Mouse (Mus musculus) cerebellum, adult 11 months (tissue): ENCODE measurements around the gene Abhd2.
A peak's percentile ranks its signal among the peaks of the same experiment; 100 is the strongest.

Experiments
- DNase-seq: peaks from one replicate; pipeline ENCODE4 v3.0.0; 2022

The Abhd2 gene

GRCm38 (mm10) chr7:79387991-79388390 is 115.0 kb downstream of the Abhd2 start:
- no peak for DNase-seq

DNA sequence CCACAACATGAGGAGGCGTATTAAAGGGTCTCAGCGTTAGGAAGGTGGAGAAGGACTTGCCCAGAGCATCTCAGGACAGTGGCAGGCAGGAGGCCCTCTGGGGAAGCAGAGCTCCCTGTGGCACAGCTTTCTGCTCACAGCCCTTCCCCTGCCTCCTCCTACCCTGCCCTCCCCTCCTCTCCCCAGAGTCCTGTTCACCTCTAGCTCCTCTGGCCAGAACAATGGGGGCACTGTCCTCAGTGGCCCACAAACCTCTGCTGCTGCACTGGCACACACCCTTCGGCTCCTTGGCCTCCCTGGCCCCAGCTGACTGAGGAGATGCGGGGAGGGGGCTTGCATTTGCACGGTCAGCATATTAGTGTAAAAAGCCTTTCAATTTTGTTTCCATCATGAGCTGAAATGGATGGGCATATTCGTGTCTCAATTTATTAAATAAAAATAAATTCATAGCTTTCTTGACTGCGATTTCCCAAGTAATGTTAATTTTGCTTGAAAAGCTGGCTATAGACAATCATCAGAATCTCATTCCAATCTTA is 115.7 kb downstream of the Abhd2 start:
- no peak for DNase-seq

DNA sequence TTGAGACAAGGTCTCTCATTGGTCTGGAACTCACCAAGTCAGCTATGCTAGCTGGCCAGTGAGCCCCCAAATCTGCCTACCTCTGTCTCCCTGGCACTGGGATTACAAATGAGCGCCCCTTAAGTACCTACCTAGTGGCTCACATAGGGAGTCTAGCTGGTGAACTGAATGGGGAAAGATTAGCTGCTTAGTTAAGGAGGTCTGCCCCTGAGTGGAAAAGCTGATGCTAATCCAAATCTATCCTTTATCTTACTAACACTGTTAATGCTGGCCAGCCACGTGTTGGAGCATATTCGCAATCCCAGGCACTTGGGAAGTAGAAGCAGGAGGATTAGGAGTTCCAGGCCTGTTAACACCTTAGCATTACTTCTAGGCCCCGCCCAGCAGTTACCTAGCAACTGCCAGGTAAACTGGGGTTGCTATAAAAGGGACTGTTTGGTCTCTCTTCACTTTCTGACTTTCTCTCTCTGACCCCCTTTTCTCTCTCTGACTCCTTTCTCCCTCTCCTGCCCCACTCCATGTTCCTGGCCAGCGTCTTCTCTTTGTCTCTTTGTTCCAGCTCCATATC is 117.2 kb downstream of the Abhd2 start:
- no peak for DNase-seq

DNA sequence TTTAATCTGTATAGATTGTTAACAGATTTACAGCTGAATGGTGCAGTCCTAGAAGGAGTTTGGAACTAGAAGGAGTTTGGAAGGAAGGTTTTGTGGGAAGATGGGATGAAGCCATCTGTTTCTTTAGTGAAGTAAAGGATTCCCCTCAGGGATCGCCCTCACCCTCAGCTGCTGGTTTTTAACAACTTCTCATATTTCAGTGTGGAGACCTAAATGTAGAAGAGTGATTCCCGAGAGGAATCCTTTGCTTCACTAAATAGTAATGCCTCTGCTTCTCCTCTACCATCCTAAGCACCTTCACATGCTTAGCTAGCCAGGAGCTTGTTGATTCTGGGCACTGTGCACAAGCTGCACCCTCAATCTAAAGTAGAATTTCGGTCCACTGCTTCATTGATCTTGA is 118.5 kb downstream of the Abhd2 start:
- DNase-seq: no peak

DNA sequence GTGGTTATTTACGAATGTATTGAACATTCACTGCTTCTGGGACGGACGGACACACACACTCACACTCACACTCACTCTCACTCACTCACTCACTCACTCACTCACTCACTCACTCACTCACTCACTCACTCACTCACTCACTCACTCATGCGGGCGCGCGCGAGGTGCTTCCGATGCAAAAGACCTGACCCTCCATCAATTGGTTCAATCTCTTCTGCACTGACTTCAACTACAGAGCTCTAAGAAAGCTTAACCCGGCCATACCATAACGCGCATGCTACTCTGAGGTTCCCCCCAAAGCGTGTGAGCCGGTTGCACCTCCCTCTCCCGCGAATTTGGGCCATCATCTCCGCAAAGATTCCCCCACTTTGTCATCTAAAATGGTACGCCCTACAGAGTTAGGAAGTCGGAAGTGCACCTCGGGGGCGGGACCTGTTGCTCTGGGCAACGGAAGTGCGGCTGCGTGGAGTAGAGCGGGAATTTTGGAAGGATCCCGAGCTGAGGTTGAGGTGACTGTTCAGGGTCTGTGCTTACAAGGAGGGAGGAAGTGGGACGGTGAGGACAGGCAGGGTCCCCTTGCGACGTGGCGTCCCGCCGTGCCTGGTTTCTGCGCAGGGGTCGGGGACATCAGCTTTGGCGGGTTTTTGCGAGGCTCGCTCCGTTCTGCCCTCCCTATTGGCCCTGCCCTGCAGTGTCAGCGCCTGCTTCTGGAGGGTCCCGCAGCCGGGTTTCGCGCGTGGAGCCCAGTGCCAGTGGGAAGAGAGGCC is 119.1 kb downstream of the Abhd2 start, which contains the start of gene Fanci:
Fanci (plus strand) TSS at position 47 of the 767 bp plus-strand sequence.
- DNase-seq: peak; percentile 90

DNA sequence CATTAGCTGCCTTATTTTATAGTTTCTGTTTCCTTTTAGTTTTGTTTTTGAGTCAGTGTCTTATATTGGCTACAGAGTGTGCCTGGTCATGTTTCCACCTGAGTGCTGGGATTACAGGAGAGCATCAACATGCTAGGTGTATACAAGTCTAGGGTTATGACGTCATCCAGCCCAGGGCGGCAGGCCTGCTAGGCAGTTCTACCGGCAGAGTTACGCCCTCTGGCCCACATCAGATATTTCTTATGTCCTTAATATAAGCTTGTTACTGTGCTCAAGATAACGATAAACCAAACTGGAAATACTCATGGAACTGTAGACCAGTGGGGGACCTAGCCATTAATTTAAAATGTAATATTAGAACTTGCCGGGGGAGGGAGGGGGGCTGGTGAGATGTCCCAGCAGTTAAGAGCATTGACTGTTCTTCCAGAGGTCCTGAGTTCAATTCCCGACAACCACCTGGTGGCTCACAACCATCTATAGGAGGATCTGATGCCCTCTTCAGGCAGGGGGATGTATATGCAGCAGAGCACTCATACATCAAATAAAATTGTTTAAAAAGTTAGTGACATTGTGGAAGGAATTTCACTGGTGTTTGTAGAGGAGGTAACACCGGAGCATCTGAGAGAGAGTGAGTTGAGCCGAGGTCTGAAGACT is 120.0 kb downstream of the Abhd2 start:
- DNase-seq: no peak

DNA sequence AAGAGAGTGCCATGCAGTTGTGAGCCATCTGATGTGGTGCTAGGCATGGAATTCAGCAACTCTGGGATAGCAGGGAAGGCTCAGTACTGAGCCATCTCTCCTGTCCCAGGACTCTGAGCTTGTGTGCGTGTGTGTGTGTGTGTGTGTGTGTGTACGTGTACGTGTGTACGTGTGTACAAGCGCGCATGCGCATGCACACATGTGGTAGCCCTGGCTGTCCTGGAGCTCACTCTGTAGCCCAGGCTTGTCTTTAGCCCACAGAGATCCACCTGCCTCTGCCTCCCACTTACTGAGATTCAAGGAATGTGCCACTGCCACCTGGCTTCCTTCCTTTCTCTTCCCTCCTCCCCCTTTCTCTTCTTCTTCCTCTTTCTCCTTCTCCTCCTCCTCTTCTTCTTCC is 120.9 kb downstream of the Abhd2 start:
- no peak for DNase-seq

GRCm38 (mm10) chr7:79394666-79395065 is 121.7 kb downstream of the Abhd2 start:
- no peak for DNase-seq

DNA sequence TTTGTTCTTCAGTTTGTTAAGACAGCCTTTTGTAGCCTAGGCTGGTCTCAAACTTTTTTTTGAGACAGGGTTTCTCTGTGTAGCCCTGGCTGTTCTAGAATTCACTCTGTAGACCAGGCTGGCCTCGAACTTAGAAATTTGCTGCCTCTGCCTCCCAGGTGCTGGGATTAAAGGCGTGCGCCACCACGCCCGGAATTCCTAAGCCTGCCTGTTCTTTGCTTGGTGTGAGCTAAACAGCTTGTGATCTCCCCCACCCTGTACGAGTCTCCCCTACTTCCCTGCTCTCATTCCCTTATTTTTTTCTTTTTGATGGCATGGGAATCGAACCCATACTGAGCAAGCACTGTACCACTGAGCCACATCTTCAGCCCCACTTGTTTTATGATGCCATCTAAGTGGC is 122.2 kb downstream of the Abhd2 start:
- no peak for DNase-seq

GRCm38 (mm10) chr7:79397446-79397963 is 124.5 kb downstream of the Abhd2 start:
- DNase-seq: no peak

DNA sequence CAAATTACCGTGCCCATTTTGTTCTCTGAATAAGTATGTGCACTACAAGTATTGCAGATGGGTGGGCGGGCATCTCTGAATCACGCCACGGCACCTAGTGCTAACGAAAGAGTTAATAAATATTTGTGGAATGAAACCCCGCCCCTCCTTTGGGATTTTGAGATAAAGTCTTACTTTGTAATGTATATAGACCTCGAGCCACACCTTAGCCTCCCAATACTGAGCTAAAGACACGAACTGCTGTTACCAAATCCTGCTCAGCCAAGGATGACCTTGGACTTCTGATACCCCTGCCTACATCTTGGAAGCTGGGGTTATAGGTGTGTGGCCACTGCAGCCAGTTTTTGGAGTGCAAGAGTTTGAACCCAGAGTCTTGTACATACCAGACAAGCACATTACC is 125.4 kb downstream of the Abhd2 start:
- DNase-seq: no peak

DNA sequence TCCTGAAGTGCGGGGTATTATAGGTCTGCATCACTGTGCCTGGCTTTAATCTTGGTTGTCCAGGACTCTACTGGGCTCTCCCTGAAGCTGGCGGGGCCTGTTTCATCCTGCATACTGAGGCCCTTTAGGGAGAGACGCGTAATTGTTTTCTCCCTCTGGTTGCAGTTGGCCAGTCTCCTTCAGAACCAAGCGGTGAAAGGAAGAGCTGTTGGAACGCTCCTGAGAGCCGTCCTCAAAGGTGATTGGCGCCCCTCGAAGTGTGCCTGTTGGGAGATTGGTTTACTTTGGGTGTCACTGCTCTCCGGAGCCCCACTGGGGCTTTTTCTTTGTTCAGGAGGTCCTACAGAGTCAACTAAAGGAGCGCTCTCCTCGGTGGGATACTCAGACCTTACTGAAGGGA is 126.0 kb downstream of the Abhd2 start:
- no peak for DNase-seq

DNA sequence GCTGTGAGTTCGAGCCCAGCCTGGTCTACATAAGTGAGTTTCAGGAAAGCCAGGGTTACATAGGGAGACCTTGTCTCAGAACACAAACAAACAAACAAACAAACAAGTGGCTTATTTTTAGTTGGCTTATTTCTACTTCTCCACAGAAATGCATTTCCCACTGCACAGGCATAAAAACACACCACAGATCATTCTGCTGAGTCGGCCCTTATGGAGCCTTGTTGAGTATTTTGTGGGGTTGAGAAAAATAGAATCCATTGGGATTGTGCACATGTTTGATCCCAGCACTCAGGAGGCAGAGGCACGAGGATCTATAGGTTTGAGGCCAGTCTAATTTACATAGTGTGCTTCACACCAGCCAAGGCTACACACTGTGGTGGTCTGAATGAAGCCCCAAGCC is 127.3 kb downstream of the Abhd2 start:
- no peak for DNase-seq

DNA sequence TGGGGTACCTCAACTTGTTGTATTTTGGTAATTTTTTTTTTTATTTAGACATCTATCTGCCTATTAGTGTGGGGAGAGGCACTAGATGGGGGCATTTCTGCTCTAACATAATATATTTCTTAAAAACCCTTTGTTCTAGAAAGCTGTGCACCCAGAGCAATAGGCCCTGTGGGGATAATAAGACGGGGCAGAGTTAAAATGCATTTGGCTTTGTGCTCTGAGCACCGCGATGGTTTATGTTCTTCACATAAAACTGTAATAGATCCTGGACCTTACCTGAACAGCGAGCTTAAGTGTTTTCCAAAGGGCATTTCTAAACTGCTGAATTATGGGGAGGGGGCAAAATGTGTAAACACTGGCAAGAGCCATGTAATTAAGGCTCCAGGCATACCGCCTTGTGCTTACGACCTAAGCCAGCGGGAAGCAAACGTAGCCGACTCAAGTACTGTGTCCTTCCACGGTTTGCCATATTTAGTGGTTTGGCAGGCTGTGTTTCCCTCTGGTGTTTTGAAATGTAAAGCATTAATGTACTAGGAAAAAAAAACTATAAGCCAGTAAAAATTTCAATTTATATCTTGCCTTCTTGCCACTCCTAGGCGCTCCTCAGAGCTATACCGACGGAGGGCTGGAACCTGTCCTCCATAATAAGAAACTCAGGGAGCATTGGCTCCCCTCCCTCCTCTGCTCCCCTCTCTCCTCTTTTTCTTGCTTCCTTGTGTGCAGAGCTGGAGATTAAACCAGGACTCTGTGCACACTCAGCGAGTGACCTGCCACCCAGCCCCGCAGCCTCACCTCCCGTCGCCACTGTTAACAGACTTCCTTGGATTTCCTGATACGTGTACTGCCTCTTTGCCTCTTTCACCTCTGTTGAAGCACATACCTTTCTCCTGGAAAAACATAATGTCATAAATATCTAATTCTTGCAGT is 141.7 kb downstream of the Abhd2 start:
- no peak for DNase-seq
